Mouse (Mus musculus) frontal cortex, postnatal 25 days (tissue): ENCODE results near the gene Akap8l.
A peak's percentile ranks its signal among the peaks of the same experiment; 100 is the strongest.

Source experiments
- DNase-seq, 2 experiments: peaks; one replicate each; pipeline ENCODE4 v3.0.0; 2022; ENCODE audit warnings: low spot score in 2 of 2

The Akap8l gene

DNA sequence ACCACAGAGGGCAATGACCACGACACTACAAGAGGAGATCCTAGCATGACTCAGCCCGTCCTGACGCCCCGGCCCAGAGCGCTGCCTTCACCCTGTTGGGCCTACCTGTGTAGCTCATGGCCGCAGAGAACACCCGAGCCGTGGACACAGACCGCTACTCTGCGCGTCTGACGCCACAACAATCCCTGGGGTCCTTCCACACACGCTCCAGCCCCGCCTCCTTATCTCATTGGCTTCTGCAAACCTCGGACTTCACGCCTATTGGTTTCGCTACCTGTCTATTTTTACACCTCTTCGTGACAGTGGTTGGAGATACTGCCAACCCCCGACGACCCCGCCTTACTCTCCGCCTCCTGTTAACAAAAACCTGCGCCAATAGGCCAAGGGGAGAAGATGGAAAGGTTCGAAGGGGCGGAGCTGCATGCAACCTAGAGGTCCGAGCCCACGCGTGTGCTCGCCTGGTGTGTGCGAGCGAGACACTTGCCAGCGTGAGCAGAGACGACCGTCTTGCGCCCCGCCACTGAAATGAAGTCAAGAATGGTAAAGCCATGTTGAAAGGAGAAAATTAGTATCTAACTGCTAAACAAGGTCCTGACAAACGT is at the start of gene Akap8l:
Akap8l (minus strand) TSS at position 226 of the 602 bp plus-strand sequence.
- DNase-seq, result peak; percentile 92 to 98

DNA sequence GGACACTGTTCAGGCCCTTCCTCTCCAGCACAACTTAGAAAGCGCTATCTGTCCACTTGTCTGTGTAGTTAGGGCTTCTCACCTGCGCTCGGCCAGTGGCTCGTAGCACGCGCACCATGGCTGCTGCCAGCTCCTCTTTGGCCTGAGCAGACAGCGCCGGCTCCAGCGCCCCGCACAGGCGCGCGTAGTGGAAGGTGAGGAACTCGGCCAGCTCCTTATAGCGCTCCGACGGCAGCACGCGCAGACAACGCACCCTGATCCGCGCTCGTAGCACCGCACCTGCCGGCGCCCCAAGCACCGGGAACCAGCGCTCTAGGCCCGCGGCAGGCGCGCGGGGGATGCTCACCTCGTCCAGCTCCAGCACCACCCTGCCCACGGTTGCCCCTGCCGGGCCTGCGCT is 45.9 kb upstream of the Akap8l start:
- DNase-seq, result no peak

DNA sequence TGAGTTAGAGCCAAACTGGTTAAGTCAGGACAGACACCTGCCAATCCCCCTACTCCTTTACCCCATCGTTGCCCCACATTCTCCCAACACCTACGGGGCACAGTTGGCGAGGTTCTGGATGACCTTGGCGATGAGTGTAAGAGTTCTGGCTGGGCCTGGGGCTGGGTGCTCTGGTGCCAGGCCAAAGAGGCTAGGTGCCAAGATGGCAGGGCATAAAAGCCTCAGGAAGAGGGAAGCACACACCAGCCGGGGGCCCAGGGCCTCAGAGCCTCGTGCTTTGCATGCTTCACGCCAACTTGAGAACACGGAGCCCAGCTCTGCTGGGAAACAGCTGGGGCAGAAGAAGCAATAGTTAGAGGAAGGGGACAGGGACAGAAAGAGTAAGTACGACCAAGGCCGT is 43.5 kb upstream of the Akap8l start:
- no peak for DNase-seq

DNA sequence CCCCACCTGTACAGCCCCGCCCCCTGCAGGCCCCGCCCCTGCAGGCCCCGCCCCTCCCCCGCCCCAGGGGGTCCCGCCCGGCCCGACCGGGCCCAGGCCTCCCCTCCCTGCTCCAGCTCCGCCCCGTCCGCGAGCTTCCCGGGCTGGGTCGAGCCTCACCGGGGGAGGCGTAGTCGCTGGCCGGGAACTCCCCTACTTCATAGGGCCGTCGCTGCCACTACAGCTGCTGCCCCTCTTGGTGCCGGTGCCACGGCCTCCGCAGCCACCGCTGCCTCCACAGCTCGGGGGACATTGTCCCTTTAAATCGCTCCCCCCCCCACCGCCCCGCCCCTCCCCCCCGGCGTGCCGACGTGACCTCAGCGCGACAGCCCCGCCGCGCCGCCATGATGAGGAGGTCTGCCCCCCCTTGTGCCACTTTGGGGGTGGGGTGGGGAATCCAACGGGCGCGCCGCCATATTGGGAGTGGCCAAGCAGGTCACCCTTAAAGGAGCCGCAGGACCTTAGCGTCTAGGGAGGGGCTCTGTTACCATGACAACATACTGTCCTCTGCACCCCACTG is 38.8 kb upstream of the Akap8l start, which contains the start of gene Wiz:
Wiz (minus strand) TSS at position 339 of the 559 bp plus-strand sequence.
- DNase-seq, result peak; percentile 85 to 86

DNA sequence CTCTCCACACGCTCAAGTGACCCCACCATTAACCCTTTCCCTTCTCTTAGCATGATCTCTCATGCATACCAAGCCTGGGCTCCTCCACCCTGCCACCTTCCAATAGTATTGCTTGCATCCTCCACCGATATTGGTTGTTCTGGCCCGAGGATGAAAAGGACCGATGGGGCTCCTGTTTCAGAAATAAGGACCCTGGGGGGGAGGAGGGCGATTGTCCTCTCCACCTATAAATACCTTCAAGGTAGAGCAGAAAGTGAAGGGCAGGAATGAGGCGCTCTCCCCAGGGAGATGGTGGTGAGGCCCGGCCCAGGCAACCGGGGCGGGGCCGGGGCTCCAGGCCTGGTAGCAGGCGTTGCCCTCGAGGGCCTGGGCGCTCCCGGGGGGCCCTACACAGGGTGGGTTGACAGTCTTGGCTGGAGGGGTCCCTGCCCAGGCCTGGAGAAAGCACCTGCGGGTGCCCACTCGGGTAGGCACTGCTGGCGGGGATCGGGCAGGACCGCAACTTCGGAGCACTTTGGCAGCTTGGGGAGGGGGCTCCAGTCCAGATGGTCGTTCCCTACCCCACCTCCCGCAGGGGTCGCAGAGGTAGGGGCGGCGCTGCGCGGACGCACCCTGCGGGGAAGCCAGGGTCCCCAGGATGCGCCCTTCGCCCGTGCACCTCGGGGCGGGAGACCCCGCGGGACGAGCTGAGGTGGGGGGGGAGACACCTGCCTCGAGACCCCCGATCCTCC is 38.1 kb upstream of the Akap8l start:
- DNase-seq, result peak in 1 of 2 experiments; percentile 17

DNA sequence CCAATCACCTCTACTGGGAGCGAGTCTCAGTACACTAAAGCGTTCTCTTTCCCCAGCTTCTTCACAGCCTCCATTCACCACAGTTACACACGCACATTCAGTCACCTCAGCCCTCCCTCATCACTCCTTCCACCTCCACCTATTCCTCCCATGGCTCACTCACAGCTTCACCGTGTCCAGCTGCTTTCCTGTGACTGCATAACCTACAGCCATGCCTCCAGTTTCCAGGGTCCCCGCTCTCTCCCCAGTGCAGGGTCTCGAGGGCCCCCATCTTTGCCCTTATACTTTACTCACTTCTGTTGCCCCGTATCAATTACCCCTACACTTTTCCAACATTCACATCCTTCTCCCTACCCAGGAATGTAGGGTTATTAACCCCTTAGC is 37.6 kb upstream of the Akap8l start:
- no peak for DNase-seq

DNA sequence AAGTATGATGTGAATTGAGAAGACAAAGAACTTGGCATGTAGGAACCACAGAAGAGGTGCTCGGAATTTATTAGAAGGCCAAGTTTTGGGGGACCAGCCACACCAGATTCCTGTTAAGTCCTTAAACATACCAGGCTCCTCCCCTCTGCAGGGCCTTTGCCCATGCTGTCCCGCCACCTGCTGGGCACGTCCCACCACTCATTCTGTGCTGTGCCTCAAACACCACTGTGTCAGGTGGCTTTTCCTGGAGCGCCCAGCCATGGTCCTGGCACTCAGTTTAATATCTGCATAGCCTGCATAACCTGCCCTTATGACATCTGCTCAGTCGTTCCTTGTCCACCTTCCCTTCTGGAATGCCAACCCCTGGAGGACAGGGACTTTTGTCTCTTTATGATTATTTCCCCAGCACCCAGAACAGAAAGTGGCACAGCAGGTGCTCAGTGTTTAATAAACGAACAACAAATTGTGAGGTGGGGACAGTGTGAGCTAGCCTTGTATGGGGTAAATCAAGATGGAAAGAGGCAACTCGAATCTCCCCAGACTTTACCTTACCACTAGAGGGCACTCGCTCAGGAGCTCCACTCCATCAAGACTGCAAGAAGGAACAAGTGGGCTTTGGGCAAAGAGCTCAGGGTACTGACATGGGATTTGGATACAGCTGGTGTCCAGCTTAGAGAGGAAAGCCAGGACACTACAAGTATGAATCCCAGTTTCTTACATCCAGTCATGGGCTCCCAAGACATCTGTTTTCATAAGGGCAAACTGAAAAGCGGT is 36.4 kb upstream of the Akap8l start:
- DNase-seq, result no peak

DNA sequence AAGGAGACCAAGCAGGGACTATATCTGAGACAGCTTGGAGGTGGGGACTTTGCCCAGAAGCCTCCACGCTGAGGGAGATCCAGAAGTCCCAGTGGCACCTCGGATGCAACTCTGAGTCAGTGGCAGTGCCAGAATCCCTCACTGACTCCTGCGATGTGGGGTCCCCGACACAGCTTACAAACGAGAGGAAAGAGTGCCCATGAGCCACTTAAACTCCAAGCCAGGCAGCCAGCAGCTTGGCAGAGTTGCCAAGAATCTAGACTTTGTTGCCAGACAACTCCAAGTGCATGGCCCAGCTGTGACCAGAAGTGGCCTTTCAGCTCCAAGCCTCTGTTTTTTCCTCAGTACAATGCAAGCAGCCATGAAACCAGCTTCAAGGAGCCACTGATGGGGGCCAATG is 33.3 kb upstream of the Akap8l start:
- peak in 1 of 2 experiments; percentile 3 for DNase-seq

DNA sequence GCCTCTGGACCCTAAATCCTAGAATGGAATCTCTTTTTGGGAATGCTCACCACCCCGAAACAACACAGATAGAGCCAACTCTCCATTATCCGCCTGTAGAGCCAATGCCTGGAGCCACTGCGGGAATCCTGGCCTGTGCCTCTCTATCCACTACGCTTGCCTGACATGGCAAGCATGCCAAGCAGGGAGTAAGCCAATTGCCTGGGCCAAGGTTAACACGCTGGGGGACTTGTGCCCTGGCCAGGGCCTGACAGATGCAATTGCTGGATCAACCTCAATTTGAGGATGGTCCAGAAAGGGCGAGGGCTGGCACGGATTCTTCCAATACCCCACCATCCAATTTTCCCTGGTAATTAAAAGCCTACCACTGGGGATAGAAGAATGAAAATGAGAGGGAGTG is 32.2 kb upstream of the Akap8l start:
- peak in 1 of 2 experiments; percentile 15 for DNase-seq

DNA sequence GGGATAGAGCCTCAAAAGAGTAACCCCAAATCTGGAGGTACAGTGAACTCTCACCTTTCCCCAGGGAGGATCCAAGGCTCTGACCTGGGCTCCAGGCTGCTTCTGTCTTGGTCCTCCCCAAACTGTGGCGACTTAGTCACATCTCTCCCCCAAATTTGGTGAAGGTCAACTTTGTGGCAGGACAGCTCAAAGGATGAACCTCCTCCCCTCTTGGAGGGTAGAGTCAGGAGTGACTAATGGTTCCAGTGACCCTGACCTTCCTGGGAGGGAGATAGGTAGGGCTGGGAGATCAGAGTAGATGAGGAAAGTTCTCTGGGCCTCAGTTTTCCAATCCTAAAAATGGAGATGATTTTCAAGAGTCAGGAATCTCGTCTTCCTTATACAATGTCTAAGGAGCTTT is 28.4 kb upstream of the Akap8l start:
- no peak for DNase-seq

DNA sequence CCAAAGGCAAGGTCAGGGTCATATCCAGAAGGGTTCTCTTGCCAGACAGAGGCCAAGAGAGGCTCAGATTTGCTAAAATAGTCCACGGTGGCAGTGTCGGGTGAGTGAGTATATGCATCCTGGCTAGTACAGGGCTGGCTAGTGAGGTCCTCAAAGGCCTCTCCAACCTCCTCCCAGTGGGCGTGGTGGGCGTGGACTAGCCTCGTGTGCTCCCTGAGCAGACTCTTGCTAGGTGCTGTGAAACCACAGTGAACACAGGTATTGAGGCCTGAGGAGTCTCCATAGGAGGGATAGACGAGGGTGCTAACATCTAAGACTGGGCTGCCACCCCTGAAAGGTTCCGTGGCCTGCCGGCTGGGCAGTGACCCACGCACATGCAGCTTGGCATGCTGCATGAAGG is 26.7 kb upstream of the Akap8l start:
- DNase-seq, result no peak

DNA sequence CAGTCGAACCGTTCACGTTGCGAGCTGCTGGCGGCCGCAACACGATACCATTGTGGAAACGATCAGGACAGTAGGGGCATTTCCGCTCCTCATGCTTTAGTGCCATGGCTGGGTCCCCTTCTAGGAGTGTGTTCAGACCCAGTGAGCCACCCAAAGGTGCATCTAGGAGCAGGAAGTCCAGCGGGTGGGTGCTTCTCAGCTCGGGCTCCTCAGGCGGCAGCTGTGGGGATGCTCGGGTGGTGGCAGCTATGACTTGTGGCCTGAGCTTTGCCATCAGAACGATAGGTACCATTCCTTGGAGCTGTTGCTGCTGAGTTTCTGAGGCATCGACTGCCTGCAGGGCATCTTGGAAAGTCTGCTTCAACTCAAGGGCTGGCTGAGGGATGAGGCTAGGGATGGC is 26.1 kb upstream of the Akap8l start:
- DNase-seq, result no peak

DNA sequence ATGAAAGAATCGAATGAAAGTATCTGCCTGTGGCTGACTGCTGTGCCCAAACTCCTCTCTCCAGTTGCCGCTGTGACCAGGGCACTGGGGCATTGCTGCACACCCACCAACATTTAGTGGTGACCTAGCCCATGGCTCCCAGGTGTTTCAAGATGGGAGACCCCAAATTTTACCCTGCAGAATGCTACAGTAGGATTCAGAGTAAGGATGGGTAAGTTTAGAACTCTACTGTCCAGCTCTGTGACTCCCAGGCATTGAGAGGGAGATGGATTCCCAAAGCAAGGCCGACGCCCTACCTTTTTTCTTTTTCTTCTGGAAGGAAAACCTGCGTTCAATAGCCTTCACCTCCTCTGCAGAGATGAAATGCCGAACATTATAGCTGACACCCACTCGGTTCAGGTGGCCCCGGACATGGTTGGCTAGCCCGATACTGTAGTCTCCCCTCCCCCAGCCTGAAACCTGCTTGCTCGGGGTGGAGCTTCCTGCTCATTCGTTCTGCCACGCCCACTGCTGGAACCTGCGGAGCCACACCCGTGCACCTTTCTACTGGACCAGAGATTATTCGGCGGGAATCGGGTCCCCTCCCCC is 18.7 kb upstream of the Akap8l start:
- no peak for DNase-seq

DNA sequence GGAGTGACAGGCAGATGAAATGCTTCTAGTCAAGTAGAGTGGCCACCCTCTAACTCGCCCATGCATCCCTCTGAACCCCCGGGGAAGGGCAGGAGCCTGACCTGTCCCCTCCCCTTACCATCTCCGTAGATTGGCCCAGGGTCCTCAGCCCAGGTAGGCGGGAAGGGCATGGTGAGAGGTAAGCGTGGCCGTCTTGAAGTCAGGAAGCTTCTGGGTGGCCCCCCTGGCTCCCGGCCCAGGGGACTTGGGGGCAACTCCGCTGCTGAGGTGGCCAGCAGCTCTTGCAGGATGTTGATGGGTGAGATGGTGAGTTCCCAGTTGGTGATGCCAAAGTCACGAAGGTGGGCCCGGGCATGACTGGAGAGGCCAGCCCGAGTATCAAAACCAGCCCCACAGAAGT is 17.3 kb upstream of the Akap8l start:
- DNase-seq, result no peak

DNA sequence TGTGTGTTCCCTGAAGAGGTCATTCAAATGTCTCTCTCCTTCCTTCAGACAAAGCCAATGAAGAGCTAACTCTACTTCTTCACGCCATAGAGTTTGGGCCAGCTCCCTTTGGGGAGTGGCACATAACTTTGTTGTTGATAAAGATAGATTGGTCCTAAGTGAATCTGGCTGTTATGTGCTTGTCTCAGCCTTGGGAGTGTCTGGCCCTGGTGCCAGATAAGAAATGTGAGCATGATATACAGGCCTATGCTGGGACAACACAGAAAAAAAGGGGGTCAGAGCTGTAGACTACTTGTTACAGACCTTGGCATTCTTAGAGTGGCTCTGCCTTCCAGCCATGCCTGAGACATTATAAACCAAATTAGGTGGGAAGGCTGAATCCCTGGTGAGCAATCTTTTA is 14.9 kb upstream of the Akap8l start:
- no peak for DNase-seq

DNA sequence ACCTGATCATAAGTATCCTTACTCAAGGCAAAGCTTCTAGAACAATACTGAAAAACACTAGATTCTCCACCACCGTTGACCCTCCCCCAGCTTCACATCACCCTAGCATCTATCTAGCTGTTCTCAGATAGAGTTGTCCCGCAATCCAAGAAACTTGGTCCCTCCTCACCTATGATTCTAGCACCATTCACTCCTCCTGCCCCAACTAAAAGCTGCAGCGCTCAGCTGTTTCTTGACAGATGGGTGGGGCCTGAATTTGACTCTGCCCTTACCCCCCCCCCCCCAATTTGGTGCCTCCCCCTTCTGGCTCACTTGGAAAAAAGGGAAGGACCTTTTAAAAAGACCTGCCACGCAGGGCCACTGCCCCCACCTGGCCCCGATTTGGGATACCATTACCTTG is 14.4 kb upstream of the Akap8l start:
- no peak for DNase-seq

DNA sequence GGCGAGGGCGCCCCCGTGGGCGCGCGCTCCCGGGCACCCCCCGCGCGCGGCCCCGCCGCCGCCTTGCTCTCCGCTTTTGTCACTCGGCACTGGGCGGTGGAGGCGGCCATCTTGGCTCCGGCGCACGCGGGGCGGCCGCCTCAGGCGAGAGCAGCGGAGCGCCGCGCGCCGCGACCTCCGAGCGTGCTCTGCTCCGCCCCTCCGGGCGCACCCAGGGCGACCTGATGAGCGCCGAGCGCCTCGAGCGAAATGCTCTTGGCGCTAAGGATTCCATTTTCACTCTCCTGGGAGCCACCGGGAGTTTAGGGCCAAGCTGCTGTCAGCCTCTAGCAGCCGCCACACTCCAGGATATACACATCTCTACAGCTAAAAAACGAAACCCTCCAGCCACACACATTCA is 13.9 kb upstream of the Akap8l start:
- DNase-seq, result peak; percentile 69 to 70

DNA sequence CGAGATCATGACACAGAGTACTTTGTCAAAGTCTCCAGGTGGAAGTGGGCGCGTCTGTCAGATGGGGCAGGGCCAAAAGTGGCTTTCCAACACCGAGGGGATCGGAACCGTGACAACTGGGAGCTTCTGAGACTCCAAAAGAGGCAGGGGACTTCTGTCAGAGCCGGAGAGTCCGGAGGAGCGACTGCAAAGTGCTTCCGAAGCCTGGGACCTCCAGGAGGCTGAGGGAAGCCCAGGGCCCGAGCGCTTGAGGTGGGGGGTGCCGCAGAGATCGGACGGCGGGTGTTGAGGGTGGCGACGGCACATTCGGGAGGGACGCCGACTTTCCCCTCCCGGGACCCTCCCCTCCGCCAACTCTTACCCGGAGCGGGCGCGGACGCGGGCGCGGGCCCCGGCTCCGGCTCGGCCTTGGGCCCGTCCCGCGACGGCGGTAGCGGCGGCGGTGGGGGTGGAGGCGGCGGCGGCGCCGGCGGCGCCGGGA is 13.5 kb upstream of the Akap8l start:
- no peak for DNase-seq

DNA sequence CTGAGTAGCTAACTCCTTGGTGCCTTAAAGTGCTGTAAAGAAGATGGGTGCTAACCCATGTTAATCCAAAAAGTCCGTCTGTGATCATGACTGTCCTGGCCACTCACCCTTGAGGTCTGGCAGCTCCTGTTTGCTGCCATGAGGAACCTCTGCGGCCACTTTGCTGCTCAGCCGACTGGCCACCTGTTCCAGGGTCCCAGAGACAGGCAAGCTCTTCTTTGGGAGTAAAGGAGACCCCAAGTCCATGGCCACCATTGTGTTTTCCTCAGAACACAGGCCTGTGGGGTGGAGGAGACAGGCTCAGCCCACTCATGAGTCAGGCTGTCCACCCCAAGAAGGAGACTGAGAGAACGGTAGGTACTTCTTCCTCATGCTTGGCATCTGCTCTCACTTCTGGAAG is 12.3 kb upstream of the Akap8l start:
- no peak for DNase-seq

DNA sequence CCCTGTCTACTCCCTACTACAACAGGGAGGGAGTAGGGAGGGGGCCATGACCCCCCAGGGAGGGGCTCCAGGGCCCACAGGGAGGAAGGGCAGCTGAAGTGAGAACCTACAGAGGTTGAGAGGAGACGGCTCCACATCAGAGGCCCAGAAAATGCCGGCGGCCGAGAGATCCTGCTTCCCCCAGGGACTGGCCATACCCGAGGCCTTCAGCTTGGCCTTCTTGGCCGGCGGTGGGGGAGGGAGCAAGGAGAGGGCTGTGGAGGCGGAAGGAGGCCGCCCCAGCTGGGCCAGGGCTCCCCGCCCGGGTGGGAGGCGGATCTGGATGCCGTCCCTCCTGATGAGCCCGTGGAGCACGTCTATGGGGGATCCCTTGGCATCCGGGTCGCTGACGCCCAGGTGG is 9.5 kb upstream of the Akap8l start:
- no peak for DNase-seq

DNA sequence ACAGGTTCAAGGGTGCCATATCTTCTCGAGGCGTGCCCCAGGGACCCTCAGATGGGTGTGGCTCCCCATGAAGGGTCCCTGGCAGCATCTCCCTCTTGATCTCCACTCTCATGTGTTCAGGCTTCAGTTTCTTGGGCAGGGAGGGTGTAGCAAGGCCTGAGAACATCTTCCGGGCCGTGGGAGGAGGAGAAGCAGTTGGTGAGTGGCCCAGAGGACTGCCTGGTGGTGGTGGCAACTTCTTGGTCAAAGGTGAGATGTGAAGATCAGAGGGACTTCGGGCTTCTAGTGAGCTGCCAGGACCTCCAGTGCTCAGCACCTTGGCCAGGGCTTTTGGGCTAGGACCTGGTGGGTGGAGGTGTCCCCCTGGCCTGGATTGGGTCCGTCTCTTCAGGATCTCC is 8.5 kb upstream of the Akap8l start:
- no peak for DNase-seq
